Mouse (Mus musculus): ENCODE results near the gene Resf1.
"Not testable (repeated sequence)": the region's sequence is repeated elsewhere in the genome, so short reads cannot be mapped to it uniquely, and the experiment has no call there.

The Resf1 gene

GRCm38 (mm10) chr6:149343802-149344201, 34.6 kb downstream of the Resf1 start:
- DNase-seq (ENCODE audit: low spot score in 2 of 2), result no peak

GRCm38 (mm10) chr6:149344372-149344771, 35.2 kb downstream of the Resf1 start:
- DNase-seq (ENCODE audit: low spot score in 2 of 2), result no peak

DNA sequence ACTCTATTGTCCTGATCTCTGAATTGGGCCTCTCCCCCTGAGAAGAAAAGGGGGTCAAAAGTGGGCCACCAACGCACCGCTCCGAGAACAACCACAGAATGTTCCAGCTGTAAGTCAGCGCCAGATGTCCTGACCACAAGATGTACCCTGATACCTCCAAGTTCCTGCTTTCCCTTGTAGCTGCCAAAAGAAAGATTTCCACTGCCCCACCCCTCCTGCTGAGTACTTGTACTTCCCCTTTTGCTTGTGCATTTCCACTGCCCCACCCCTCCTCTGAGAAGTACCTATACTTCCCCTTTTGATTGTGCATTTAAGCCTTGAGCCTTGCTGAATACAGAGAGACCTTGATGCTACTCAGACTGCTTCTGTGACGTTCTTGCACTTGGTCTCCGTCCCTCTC, 39.0 kb downstream of the Resf1 start:
- not testable (repeated sequence) for DNase-seq (ENCODE audit: low spot score in 2 of 2)

DNA sequence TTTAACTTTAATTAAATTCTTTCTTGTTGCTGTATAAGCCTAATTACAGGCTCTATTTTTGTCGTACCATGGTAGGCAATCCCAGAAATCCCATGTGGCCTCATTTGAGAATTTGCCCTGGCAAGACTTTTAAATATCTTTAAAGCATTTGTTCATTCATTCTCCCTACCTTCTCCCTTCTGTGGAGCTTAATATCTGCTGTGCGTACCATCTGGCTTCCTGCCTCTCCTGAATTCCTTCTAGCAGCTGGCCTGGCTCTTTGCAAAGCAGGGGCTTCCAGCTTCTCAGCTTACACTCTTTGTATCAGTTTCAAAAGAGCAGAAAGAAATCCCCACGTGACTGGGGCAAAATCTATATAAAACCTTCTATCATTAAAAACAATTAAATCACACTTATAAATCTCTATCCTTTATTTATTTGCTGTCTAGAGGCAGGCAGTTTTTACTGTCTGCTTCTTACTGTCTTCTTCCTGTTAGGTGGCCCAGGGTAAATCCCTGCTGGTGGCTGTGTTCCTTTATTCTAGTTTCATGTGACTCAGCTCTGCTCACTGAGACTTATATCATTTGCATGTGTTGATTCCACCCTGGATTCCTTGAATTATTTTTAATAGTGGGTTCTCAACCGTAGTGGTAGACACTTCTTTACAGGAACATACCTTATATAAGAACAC, 45.7 kb downstream of the Resf1 start:
- no peak for DNase-seq (ENCODE audit: low spot score in 2 of 2)

DNA sequence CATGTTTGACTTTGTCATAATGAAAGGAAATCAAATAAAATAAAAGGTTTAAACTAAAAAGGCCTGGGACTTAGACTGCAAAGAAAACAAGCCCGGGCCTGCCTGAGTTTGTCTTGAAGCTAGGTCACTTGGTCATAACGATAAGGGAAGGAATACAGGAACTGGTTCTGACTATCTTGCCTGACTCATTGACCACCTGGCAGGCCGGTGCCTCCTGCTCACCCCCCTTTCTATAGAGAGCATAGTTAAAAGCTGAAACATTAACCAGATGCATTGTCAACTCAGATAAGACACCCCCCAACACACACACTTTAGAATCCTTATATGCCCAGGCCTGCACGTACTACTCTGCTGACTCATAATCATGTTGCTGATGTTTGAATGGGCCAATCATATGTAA, 46.6 kb downstream of the Resf1 start:
- DNase-seq (ENCODE audit: low spot score in 2 of 2), result not testable (repeated sequence)

DNA sequence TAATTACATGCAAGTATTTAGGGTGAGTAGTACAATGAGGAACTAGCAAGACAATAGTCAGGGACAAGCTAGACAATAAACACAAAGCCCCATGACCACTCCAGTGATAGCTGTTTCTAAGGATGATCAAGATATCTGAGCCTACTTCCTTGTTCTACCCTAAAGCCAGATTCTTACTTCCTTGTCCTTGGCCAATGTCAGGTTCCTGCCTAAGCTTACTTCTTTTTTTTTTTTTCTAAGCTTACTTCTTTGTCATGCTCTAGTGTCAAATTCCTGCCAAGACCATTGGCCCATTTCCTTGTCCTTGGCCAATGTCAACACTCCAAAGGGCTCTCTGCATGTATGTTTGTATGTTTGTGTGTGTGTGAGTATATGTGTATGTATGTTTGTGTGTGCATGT, 47.9 kb downstream of the Resf1 start:
- no peak for DNase-seq (ENCODE audit: low spot score in 2 of 2)

DNA sequence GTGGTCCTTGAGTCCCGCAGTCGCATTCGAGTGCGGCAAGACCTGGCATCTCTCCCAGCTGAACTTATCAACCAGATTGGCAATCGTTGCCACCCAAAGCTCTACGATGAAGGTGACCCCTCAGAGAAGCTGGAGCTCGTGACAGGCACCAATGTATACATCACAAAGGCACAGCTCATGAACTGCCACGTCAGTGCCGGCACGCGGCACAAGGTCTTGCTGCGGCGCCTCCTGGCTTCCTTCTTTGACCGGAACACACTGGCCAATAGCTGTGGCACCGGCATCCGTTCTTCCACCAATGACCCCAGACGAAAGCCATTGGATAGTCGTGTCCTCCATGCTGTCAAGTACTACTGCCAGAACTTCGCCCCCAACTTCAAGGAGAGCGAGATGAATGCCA, 53.3 kb downstream of the Resf1 start:
- DNase-seq (ENCODE audit: low spot score in 2 of 2), result not testable (repeated sequence)

- not testable (repeated sequence) for DNase-seq (ENCODE audit: low spot score in 2 of 2)
Observed at GRCm38 (mm10) chr6:149365975-149366374, 56.8 kb downstream of the Resf1 start.

- no peak for DNase-seq (ENCODE audit: low spot score in 2 of 2)
Observed at GRCm38 (mm10) chr6:149366403-149366802, 57.2 kb downstream of the Resf1 start.

GRCm38 (mm10) chr6:149374986-149375457, 65.8 kb downstream of the Resf1 start:
- DNase-seq (ENCODE audit: low spot score in 2 of 2), result peak; percentile 10 to 18

DNA sequence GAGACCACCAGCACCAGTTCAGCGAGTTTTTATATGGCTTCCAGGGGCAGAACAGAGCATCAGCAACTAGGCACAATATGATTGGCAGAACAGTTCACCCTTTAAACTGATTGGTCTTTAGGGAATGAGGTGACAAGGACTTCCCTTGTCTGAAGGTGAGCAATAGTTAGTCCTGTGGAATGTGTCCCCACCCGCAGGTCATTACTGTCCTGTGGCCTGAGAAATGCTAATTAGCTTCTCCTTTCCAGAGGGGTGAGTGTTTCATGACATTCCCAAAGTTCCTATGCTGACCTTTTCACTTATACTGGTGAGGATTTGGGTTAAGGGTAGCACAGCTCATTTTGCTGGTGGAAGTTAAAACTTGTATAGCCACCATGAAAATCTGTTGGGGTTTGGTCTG, 74.3 kb downstream of the Resf1 start:
- DNase-seq (ENCODE audit: low spot score in 2 of 2), result no peak

Data from frontal cortex, postnatal 14 days (tissue).